In the genomic region with DNA sequence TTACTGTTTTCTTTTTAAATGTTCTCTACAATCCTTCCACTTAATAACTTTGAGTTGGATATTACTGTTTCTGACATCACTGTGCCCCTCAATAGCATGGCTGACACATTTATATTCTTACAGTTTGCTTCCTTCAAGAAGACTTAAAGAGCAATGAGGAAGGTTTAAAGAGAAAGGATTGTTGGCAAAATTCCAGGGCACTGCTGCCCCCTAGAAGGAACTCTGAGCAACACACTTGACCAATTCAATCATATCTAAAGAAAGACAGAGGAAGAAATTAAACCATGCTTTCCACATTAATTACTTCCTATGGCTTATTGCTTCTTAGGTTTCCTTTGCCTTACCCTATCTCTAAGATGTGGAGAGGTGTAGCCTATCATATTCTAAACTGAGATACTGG, we compare ENCODE assay signal across 18 mouse cellular contexts. TPM values are rescaled to one million over a fixed set of nuclear protein-coding genes. Genes with fewer than 3 reads are reported as not detected.
DNase-seq lines count a peak whose midpoint lies in the region; ATAC-seq and TF ChIP-seq lines count a peak whose summit lies in the region.
"Had no signal": no experiment of that assay in that cellular context is flagged by ENCODE, and none has a peak within 500 bp of the region (broad histone marks: within the 10 kb centered on the region; RNA-seq: fewer than 3 reads in every experiment).

No protein-coding gene starts in this region.

- H3K36me3 ChIP-seq in kidney, postnatal 0 days (ENCODE audit: insufficient read depth, low read length), result no peaks in the 10 kb centered on the region
- no peaks in the 10 kb centered on the region for H3K36me3 ChIP-seq in liver, embryonic 12.5 days
- H3K36me3 ChIP-seq in thymus, adult 2 months (ENCODE audit: control insufficient read depth, insufficient read depth, low read length), result no peaks in the 10 kb centered on the region
- H3K36me3 ChIP-seq: heart, embryonic 10.5 days; hindbrain, embryonic 10.5 days; limb, embryonic 15.5 days had no signal

- peak; percentile 20 to 25 for DNase-seq in cerebellum, postnatal 14 days
- DNase-seq in cerebellum, postnatal 25 days, result no peak
- DNase-seq in kidney, postnatal 0 days (ENCODE audit: low spot score), result peak; percentile 38
- no peak for DNase-seq in kidney, adult 18-20 months
- DNase-seq in 3T3-L1 (ENCODE audit: low read depth, low spot score), result peak; percentile 11
- peak; percentile 5 for DNase-seq in embryo, embryonic 11.5 days (ENCODE audit: low read depth, low spot score)
- no peak for DNase-seq in thymus, adult 2 months
- DNase-seq: B cell, adult 2 months; cerebellum, adult 8-10 months; kidney, postnatal 25 days; lung, postnatal 14 days; right cerebral cortex, postnatal 25 days had no signal

- no peak for TF ChIP-seq POLR2A in thymus, adult 2 months (IDR thresholded peaks at IDR 0.05; ENCODE audit: control insufficient read depth, extremely low read depth, insufficient read depth, low read length, poor library complexity)

- no peak overlapping the region for H3K9ac ChIP-seq in kidney, postnatal 0 days (ENCODE audit: low read depth, low read length)
- H3K9ac ChIP-seq in liver, embryonic 12.5 days, result no peak overlapping the region
- H3K9ac ChIP-seq: limb, embryonic 15.5 days had no signal

- no peaks in the 10 kb centered on the region for H3K9me3 ChIP-seq in kidney, postnatal 0 days (replicated peaks; ENCODE audit: low read length)
- no peaks in the 10 kb centered on the region for H3K9me3 ChIP-seq in liver, embryonic 12.5 days (replicated peaks)
- H3K9me3 ChIP-seq: heart, embryonic 10.5 days; hindbrain, embryonic 10.5 days; limb, embryonic 15.5 days had no signal

- no peaks in the 10 kb centered on the region for H3K4me1 ChIP-seq in kidney, postnatal 0 days (replicated peaks; ENCODE audit: insufficient read depth, low read length)
- H3K4me1 ChIP-seq in liver, embryonic 12.5 days, result no peaks in the 10 kb centered on the region
- H3K4me1 ChIP-seq in thymus, adult 2 months (replicated peaks; ENCODE audit: control insufficient read depth, insufficient read depth, low read length), result no peaks in the 10 kb centered on the region
- H3K4me1 ChIP-seq: hindbrain, embryonic 10.5 days; limb, embryonic 15.5 days had no signal

- no peak for ATAC-seq in kidney, postnatal 0 days (replicated peaks; ENCODE audit: low FRiP score, low read depth)
- ATAC-seq in liver, embryonic 12.5 days, result no peak
- ATAC-seq: midbrain, embryonic 16.5 days had no signal

- TF ChIP-seq CTCF in kidney, postnatal 0 days (IDR thresholded peaks at IDR 0.05; ENCODE audit: low read depth), result peak; percentile 60
- TF ChIP-seq CTCF in thymus, adult 2 months (IDR thresholded peaks at IDR 0.05; ENCODE audit: borderline replicate concordance, control insufficient read depth, extremely low read depth, insufficient read depth, low read length, poor library complexity), result no peak

- no peak overlapping the region for H3K4me2 ChIP-seq in kidney, postnatal 0 days (ENCODE audit: low read length)
- H3K4me2 ChIP-seq in liver, embryonic 12.5 days, result no peak overlapping the region
- H3K4me2 ChIP-seq: limb, embryonic 15.5 days had no signal

- no peak overlapping the region for H3K27ac ChIP-seq in kidney, postnatal 0 days
- H3K27ac ChIP-seq in liver, embryonic 12.5 days, result no peak overlapping the region
- H3K27ac ChIP-seq in thymus, adult 2 months (ENCODE audit: control insufficient read depth, insufficient read depth, low read length), result no peak overlapping the region
- H3K27ac ChIP-seq: heart, embryonic 10.5 days; hindbrain, embryonic 10.5 days; limb, embryonic 15.5 days had no signal

- no peak overlapping the region for H3K4me3 ChIP-seq in kidney, postnatal 0 days (replicated peaks; ENCODE audit: low read depth, low read length)
- H3K4me3 ChIP-seq in liver, embryonic 12.5 days, result no peak overlapping the region
- no peak overlapping the region for H3K4me3 ChIP-seq in thymus, adult 2 months (ENCODE audit: control insufficient read depth, insufficient read depth, low read length)
- H3K4me3 ChIP-seq: erythroblast, embryonic 14.5 days; heart, embryonic 10.5 days; hindbrain, embryonic 10.5 days; limb, embryonic 15.5 days had no signal

- H3K27me3 ChIP-seq in kidney, postnatal 0 days (ENCODE audit: insufficient read depth, low read length), result no peaks in the 10 kb centered on the region
- H3K27me3 ChIP-seq in liver, embryonic 12.5 days (replicated peaks), result no peaks in the 10 kb centered on the region
- no peaks in the 10 kb centered on the region for H3K27me3 ChIP-seq in thymus, adult 2 months (ENCODE audit: control insufficient read depth, insufficient read depth, low read length)
- H3K27me3 ChIP-seq: limb, embryonic 15.5 days had no signal

RNA-seq across cellular contexts. Expression of gene Pdha2, which starts 4.8 kb away (rescaled TPM):
- polyA plus RNA-seq in kidney, postnatal 0 days (2015; fragmentation: Nextera tagmentation; extraction: Ambion mirVana), result not detected in 2 replicates
- not detected in 2 replicates for polyA plus RNA-seq in liver, embryonic 12.5 days (2016; fragmentation: Nextera tagmentation; extraction: Ambion mirVana)
- not detected in 2 replicates for polyA plus RNA-seq in thymus, adult 2 months (2012; rRNA removed)
- polyA plus RNA-seq: erythroblast, embryonic 14.5 days; heart, embryonic 10.5 days; hindbrain, embryonic 10.5 days; limb, embryonic 15.5 days; midbrain, embryonic 16.5 days had no signal

Comparison
In these comparisons a context has a peak if more than half of its experiments do, and no peak if none do; other contexts are left out.
1. DNase-seq: peak in cerebellum, postnatal 14 days (2 of 2), kidney, postnatal 0 days (single experiment), 3T3-L1 (single experiment) and embryo, embryonic 11.5 days (single experiment); none in cerebellum, postnatal 25 days (0 of 2), kidney, adult 18-20 months (single experiment) and thymus, adult 2 months (single experiment).